In genomic region chr6:29215181-29215580, GRCm38 (mm10) we compare ENCODE assay signal across 8 mouse cellular contexts. TPM values are rescaled to one million over a fixed set of nuclear protein-coding genes. Genes with fewer than 3 reads are reported as not detected.
DNase-seq lines count a peak whose midpoint lies in the region; ATAC-seq and TF ChIP-seq lines count a peak whose summit lies in the region.

No protein-coding gene starts in this region.

- no peak for ATAC-seq in CD4-positive, CD25-positive, alpha-beta regulatory T cell, adult 4 months
- ATAC-seq in lung, postnatal 0 days: no peak
- no peak for ATAC-seq in limb, embryonic 12.5 days (ENCODE audit: insufficient number of reproducible peaks, insufficient read depth, low FRiP score, low TSS enrichment, low read depth)

- DNase-seq in CD4-positive, CD25-positive, alpha-beta regulatory T cell, adult 2 months (ENCODE audit: low read depth, low spot score): peak; percentile 38
- no peak for DNase-seq in lung, postnatal 0 days (ENCODE audit: low spot score)
- DNase-seq in lung, postnatal 25 days (ENCODE audit: low spot score): no peak
- DNase-seq in retina, embryonic 14.5 days (ENCODE audit: low spot score): peak; percentile 15
- no peak for DNase-seq in layer of hippocampus, postnatal 10 days (ENCODE audit: low spot score in 2 of 2)
- no peak for DNase-seq in layer of hippocampus, adult 8-10 months (ENCODE audit: low spot score in 2 of 2)

- H3K27me3 ChIP-seq in lung, postnatal 0 days (replicated peaks; ENCODE audit: insufficient read depth, low read length): no peaks in the 10 kb centered on the region
- peaks cover 36% of the 10 kb centered on the region for H3K27me3 ChIP-seq in limb, embryonic 12.5 days

- H3K4me2 ChIP-seq in lung, postnatal 0 days (replicated peaks; ENCODE audit: low read depth, low read length): peak overlapping the region; percentile 97
- peak overlapping the region; percentile 98 for H3K4me2 ChIP-seq in limb, embryonic 12.5 days

- WGBS in lung, postnatal 0 days: 19% methylated on average over 9 of the region's 9 CpGs
- 12% methylated on average over 9 of the region's 9 CpGs for WGBS in limb, embryonic 12.5 days

- no peaks in the 10 kb centered on the region for H3K9me3 ChIP-seq in lung, postnatal 0 days (ENCODE audit: low read length)
- no peaks in the 10 kb centered on the region for H3K9me3 ChIP-seq in limb, embryonic 12.5 days

- TF ChIP-seq CTCF in lung, postnatal 0 days (IDR thresholded peaks at IDR 0.05): no peak

- H3K4me3 ChIP-seq in lung, postnatal 0 days (ENCODE audit: low read depth, low read length): peak overlapping the region; percentile 64
- H3K4me3 ChIP-seq in limb, embryonic 12.5 days (replicated peaks): peak overlapping the region; percentile 67

- TF ChIP-seq EP300 in lung, postnatal 0 days (IDR thresholded peaks at IDR 0.05): no peak

- peak overlapping the region; percentile 79 for H3K27ac ChIP-seq in lung, postnatal 0 days (ENCODE audit: low read length)
- no peak overlapping the region for H3K27ac ChIP-seq in limb, embryonic 12.5 days

- peaks cover 10% of the 10 kb centered on the region; the same call in 1 of the 2 replicates for H3K4me1 ChIP-seq in lung, postnatal 0 days (ENCODE audit: insufficient read depth, low read depth, low read length)
- peaks cover 49% of the 10 kb centered on the region for H3K4me1 ChIP-seq in limb, embryonic 12.5 days (replicated peaks)

- H3K9ac ChIP-seq in lung, postnatal 0 days (replicated peaks; ENCODE audit: low read depth): peak overlapping the region; percentile 36; the same call in 1 of the 2 replicates
- no peak overlapping the region for H3K9ac ChIP-seq in limb, embryonic 12.5 days (replicated peaks)

- no peaks in the 10 kb centered on the region for H3K36me3 ChIP-seq in lung, postnatal 0 days (ENCODE audit: insufficient read depth, low read length)
- H3K36me3 ChIP-seq in limb, embryonic 12.5 days: no peaks in the 10 kb centered on the region

RNA-seq across cellular contexts. Expression of gene Impdh1, which starts 1.0 kb away (rescaled TPM):
- 10 to 100 TPM; 18.5 to 22.7 TPM for polyA plus RNA-seq in CD4-positive, CD25-positive, alpha-beta regulatory T cell, adult 4 months (2017; shearing (Covaris generic))
- 93.8 and 106 TPM in 2 replicates for polyA plus RNA-seq in lung, postnatal 0 days (2015; fragmentation: Nextera tagmentation; extraction: Ambion mirVana)
- 44.5 and 46.7 TPM in 2 replicates for polyA plus RNA-seq in limb, embryonic 12.5 days (2016; fragmentation: Nextera tagmentation; extraction: Ambion mirVana)
- 10 to 100 TPM; 84.5 to 87.2 TPM for total RNA-seq in layer of hippocampus, postnatal 10 days (2021)
- total RNA-seq in layer of hippocampus, adult 8-10 months (2022): 10 to 100 TPM; 36.4 to 45.0 (median 41.1) TPM

RNA-seq across cellular contexts. Expression of gene Prrt4, which starts 35.8 kb away (rescaled TPM):
- polyA plus RNA-seq in CD4-positive, CD25-positive, alpha-beta regulatory T cell, adult 4 months (2017; shearing (Covaris generic)): under 1 TPM; 0.16 to 0.28 TPM
- polyA plus RNA-seq in lung, postnatal 0 days (2015; fragmentation: Nextera tagmentation; extraction: Ambion mirVana): 2.0 and 2.5 TPM in 2 replicates
- polyA plus RNA-seq in limb, embryonic 12.5 days (2016; fragmentation: Nextera tagmentation; extraction: Ambion mirVana): 1.1 and 1.6 TPM in 2 replicates
- 10 to 100 TPM in 1 of 2 experiments, 1 to 10 TPM in 1; 8.1 to 10.3 TPM for total RNA-seq in layer of hippocampus, postnatal 10 days (2021)
- total RNA-seq in layer of hippocampus, adult 8-10 months (2022): 1 to 10 TPM; 2.6 to 3.5 (median 3.0) TPM

RNA-seq across cellular contexts. Expression of gene Rbm28, which starts 50.4 kb away (rescaled TPM):
- polyA plus RNA-seq in CD4-positive, CD25-positive, alpha-beta regulatory T cell, adult 4 months (2017; shearing (Covaris generic)): 10 to 100 TPM; 60.2 to 62.8 TPM
- 16.9 and 19.1 TPM in 2 replicates for polyA plus RNA-seq in lung, postnatal 0 days (2015; fragmentation: Nextera tagmentation; extraction: Ambion mirVana)
- polyA plus RNA-seq in limb, embryonic 12.5 days (2016; fragmentation: Nextera tagmentation; extraction: Ambion mirVana): 54.0 and 59.5 TPM in 2 replicates
- total RNA-seq in layer of hippocampus, postnatal 10 days (2021): 10 to 100 TPM; 33.7 to 43.6 TPM
- 10 to 100 TPM; 38.0 to 52.6 (median 44.6) TPM for total RNA-seq in layer of hippocampus, adult 8-10 months (2022)

RNA-seq across cellular contexts. Expression of gene Hilpda, which starts 57.1 kb away (rescaled TPM):
- polyA plus RNA-seq in CD4-positive, CD25-positive, alpha-beta regulatory T cell, adult 4 months (2017; shearing (Covaris generic)): 10 to 100 TPM; 32.4 to 37.1 TPM
- 126 and 150 TPM in 2 replicates for polyA plus RNA-seq in lung, postnatal 0 days (2015; fragmentation: Nextera tagmentation; extraction: Ambion mirVana)
- 41.5 and 48.4 TPM in 2 replicates for polyA plus RNA-seq in limb, embryonic 12.5 days (2016; fragmentation: Nextera tagmentation; extraction: Ambion mirVana)
- 1 to 10 TPM; 7.3 to 7.6 TPM for total RNA-seq in layer of hippocampus, postnatal 10 days (2021)
- 1 to 10 TPM; 4.9 to 9.0 (median 6.6) TPM for total RNA-seq in layer of hippocampus, adult 8-10 months (2022)

Comparison
In these comparisons a context has a peak if more than half of its experiments do, and no peak if none do; other contexts are left out.
1. DNase-seq: peak in CD4-positive, CD25-positive, alpha-beta regulatory T cell, adult 2 months (single experiment) and retina, embryonic 14.5 days (single experiment); none in lung, postnatal 0 days (single experiment), lung, postnatal 25 days (single experiment), layer of hippocampus, postnatal 10 days (0 of 2) and layer of hippocampus, adult 8-10 months (0 of 2).